Mouse (Mus musculus): Measurements from ENCODE around the gene Sqor.

Gene Sqor

DNA sequence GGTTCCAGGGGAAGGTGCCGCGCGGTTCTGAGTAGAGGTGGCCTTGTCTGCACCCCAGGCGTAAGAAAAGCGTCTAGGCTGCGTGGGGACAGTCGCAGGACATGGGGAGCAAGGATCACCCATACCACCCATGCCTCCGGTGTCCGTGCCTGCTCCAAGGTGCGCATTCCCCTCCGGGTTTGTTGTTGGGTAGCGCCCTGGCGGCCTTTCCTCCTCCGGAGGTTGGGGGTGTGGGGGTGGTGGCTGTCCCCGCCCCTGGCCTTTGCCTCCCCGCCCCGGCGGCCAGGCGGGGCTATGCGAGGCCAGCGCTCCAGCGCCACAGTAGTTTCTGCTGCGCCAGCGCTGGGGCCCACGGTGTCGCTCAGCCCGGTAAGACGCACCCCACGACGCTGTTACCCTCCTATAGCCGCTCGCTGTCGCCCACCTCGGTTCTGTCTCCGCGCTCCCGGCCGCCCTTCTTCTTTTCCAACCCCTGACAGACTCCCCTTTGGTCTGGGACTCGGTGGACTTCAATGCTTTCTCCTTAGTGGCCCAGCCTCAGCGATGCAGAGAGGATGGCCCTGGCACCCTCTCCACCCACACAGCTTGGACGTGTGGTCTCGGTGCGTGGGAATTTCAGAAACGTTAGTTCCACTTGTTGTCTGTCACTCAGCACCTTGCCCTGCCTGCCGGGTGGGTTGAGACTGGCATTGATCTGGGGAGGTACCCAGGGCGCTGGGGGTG lies at the start of gene Sqor:
Sqor (plus strand) TSS at position 167 of the 723 bp plus-strand sequence.
- DNase-seq = peak; percentile 10

DNA sequence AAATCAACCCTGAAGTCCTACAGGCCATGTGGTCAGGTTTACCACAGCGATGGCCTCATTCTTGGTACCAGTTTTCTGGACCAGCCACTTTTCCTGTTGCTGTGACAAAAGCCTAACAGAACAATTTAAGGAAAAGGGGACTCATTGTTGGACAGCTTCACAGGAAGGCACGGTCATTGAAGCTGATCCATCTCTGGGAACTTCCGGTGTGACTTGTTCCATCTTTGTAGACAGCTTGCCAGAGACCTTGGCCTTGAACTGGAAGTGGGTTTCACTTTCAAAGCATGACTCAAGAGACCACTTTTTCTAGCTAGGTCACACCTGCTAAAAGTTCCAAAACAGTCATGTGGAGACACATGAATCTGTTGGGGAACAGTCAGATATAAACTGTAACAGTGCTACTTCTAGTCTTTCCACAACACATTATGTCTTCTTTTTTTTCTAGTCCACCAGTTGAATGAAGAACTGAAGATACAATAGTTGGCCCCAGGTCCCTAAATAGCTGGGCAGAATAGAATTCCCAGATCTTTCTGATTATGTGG lies 48.7 kb upstream of the Sqor start:
- no peak for DNase-seq

DNA sequence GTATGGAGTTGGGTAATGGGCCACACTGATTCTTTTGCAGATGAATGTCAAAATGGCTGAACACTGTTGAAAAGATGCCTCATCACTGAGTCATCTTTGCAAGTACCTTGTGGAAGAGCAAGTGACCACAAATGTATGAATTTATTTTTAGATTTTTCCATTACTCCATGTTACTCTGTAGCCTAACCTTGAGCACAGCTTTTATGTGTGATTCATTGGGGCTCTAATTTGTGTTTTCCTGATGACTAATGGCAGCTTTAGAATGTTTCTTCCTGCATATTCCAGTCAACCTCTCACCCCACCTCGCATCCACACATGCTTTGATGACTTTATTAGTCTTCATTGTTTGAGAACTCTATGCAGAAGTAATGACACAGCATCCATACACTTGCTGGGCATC lies 45.8 kb upstream of the Sqor start:
- no peak for DNase-seq

DNA sequence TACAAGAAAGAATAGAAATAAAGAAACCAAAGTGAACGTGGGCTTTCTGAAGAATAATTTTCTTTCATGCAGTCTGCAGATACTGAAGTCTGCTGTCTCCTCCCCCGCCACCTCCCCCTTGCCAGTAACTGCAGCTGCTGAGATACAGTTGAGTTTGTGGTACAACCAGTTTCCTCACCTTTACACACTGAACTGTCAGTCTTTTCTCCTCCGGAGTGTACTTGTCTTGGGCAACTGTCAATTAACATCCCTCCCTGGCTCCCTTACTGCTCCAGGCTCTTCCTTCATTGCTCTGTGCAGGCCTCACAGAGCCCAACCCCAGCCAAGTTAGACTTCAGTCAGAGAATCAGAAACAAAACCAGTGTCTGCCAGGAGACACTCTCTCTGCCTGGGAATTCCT lies 44.5 kb upstream of the Sqor start:
- no peak for DNase-seq

DNA sequence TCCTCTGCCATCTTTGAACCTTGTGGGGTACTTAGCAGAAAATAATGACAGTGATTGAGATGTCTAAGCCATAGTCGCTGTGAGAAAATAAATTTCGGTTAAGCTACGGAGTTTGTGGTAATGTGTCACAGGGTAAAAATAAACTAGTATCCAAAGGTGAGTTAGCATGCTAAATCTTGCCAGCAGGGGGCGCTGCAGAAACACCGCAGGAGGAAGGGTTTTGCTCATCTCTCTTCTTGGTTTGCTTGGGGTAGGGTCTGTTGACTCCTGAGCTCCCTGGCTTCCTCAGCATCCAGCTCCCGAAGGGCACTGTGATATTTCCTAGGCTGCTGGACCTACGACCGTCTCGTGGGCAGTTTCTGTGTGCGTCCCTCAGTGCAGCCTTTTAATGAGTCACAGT lies 39.4 kb upstream of the Sqor start:
- DNase-seq = peak; percentile 27

DNA sequence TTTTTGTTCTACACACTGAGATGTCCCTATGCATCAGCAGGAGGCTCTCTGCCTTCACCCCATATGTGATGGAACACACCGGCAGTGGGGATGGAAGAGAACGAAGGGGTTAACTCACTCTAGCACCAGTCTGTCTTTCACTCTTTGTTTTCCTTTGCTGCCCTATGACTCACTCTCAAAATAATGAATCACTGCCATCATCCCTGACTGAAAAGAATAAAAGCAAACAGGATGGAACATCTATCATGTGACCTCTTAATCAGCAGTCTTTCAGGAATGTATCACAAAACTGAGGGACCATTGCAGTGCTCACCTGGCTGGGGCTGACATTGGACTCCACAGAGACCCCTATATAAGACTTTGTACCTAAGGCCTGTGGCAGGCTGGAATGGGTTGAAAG lies 33.6 kb upstream of the Sqor start:
- DNase-seq = no peak

DNA sequence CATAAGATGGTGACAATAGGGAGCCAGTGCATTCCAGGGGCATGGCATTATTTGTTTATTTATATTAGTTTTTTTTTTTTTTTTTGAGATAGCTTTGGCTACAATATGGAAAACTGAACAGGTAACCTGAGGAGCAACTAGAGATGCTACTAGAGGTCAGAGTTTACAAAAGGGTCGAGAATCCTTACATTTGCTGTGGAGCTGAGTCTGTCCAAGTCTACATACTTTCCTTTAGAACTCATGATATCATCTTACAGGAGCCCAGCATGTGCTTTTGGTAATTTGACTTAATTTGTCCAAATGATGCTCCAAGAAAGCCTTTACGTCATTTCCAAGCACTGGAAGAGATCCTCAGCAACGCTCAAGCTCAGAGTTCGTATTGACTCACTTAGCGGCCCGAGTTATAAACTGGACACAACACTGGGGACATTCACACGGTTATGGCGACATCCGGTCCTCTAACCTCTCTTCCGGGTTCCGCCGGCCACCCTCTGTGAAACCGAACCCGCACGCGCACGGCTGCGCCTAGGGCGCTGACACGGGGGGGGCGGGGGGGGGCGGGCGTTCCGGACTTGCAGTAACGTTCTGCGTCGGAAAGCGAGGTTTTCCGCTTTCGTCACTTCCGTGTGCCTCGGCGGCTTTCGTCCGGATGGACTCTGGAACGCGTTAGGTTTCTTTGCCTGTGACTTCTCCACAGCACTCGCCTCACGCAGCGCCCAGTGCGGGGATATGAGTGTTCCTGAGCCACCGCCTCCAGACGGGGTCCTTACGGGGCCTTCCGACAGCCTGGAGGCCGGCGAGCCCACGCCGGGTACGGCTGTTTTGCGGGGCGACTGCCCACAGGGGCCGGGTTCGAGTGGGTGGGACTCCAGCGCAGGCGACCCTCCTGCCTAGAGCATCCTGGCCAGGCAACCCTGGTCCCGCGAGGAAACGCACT lies 26.9 kb upstream of the Sqor start, which contains the start of gene Bloc1s6:
Bloc1s6 (plus strand) TSS at position 610 of the 937 bp plus-strand sequence.
- peak; percentile 85 for DNase-seq

DNA sequence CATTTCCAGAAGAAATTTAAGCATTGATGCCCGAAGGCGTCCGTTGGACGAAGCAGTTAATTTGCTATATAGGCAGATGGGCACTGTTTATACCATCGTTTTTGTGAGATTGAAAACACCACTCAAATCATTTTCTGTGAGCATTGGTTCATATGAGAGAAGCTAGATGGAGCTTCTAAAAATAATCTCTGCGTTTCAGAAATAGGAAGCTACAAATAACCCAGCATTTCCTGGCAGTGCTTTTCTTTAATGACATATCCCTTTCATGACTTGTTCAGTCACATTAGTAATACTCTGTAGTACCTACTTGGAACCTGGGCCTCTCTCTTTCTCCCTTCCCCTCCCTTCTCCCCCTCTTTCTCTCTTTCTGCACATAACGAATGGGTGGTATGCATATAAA lies 26.0 kb upstream of the Sqor start:
- no peak for DNase-seq

DNA sequence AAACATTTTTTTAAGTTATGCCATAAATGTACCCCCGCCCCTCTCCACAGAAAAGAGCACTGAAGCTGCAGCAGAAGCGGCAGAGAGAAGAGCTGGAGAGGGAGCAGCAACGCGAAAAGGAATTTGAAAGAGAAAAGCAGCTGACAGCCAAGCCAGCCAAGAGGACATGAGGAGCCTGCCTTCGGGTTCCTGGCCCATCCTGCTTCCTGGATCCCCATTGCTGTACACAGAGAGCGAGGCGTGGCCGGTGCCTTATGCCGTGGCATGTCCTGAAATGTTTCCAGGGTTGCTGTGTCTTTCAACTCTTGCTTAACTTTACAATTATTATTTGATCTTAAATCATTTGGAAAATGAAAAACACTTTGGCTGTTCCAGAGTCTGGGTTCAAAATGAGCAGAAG lies 18.6 kb upstream of the Sqor start:
- DNase-seq = no peak

DNA sequence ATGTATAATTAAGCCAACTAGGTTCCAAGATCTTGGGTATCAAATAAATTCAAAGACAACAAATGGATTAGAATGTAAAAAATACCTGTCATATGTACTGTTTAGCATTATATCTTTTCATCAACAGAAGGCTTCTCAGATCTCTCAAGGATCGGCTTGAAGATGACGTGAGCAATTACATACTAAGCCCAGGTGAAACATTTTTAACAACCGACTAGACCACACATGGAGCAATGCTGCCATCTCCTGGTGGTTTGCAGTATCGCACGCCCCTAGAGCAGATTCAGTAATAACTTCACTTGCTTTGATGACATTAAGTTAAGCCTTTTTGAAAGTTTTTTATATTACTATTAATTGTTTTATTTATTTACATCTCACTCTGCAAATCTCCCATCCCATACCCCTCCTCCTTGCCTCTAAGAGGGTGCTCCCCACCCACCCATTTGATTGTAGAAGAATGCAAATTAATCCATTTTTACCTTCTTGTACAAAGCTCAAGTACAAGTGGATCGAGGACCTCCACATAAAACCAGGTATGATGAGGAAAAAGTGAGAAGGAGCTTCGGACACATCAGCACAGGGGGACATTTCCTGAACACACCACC lies 11.2 kb upstream of the Sqor start:
- DNase-seq = peak; percentile 72

DNA sequence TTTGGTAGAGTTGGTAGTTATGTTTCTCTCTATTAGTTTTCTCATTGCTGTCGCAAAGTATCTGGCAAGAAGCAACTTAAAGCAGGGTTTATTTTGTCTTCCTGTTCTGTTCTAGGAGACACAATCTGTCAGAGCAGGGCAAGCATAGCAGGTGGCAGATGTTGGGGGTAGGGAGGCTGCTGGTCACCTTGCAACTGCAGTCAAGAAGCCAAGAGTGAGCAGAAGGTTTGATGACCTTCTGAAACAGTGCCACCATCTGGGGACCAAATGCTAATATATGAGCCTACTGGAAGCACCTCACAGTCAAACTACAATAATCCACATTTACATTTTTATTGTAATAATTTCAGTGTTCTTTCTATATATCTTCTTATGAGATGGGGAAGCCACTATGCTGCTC lies 5.2 kb upstream of the Sqor start:
- no peak for DNase-seq

DNA sequence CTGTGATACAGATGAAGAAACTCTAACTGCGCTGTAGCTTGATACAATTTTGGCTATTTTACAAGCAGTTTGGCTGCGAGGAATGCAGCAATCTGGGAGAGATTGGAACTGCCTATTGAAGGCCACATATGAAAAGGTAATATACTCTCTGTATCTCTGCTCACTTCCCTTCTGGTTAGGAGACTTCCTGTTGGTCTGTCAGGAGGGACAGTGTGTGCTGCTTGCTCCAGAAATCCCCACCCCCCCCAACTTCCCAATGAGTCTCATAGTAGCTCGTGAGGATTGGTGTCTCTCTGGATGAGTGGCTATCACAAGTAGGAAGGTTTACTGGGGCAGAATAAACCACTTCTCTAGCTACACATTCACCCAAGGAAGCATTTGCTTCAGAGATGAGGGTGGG lies 2.0 kb upstream of the Sqor start:
- no peak for DNase-seq

DNA sequence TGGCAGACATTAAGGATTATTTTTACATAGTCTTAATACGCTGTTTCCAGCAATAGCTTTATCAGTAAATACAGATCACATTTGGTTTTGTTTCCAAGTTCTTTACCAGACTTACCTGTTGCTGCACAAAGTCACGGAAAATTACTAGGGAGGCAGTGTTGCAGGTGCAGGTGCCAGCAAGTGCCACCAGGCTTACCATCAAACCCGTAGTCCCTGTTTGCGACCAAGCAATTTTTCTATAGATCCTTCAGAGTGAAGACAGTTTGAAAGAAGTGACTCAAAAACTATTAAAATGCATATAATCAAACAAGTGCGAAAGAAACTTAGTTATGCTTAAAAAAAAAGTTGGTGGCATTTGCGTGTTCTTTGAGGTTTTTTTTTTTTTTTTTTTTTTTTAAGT lies 511 bp upstream of the Sqor start:
- no peak for DNase-seq

DNA sequence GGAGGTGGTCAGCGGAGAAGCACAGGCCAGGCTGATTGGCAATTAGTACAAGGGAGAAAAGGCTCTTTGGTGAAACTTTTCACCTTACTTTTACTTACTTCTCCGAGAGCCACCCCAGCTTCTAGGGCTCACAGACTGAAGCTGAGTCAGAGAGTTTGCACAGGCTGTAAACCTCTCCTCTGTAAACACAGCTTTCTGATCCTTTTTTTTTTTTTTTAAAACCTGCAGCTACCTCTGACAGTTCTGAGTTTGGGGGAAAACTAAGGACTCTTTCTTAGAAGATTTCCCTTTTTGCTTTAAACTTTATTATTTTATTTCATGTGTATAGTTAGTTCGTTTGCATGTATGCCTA lies 733 bp downstream of the Sqor start:
- DNase-seq = no peak

DNA sequence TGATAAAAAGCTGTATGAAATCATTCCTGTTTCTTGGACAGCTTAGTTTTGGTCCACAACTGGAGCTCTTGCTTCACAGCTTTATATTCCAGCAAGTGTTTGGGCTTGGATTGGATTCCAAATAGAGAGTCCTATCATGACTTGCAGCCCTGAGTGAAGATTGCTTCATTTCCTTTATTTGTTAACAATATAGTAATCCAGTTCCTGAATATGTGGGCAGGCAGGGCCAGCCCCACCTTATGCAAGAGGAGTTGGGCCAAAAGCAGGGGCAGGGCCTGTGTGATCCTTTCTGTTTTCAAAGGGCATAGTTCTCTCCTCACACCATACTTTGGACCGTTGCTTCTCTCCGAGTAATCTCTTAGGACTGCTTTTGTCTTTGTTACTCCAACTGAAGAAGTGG lies 6.0 kb downstream of the Sqor start:
- no peak for DNase-seq

DNA sequence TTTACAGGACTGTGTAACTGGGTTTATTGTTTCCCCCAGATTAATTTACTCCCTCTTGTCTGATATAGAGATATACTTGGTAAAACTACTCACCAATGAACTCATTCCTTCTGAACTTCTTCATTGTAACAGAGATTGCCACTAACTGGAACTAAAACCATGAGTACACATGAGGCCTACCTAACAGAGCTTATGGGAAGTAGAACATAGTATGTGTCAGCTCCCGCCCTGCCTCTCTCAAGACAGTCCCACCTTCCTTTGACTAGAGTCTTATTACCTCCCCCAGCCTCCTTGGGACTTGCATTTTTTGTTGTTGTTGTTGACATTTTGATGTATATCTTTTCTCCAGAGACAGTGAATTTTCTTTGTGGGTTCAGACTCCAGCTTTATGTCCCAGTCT lies 7.9 kb downstream of the Sqor start:
- no peak for DNase-seq

DNA sequence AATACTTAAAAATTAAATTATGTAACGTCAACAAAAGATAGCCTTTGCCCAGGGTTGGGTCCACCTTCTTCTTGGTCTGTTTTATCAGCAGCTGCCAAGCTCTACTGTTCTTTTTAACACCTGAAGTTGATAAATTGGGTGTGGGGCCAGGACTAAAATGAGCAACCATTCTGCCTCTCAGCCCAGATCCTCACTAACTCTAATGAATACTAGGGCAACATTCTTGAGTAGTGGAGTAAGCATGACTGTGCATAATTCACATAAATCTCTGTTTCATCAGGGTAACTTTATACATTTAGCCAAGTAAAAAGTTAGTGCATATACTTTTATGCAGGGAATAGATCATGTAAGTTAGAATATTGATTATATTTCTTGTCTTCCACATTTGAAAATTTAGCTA lies 10.5 kb downstream of the Sqor start:
- no peak for DNase-seq

DNA sequence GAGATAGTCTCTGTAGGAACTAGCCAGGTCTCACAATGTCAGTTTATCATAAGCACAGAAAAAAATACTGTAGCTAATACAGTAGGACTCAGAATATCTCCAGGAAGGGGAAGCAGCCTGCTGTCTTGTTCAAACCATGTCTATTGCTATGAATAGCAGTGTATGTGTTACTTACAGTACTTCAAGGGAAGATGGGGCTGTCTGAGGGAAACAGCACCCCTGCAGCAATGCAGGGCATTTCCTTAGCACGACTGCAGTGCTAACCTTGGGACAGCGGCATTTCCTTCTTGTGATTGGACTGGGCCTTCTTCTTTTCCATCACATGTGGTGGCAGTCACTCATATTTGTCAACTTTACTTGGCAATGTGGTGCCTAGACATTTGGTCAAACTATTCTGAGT lies 11.8 kb downstream of the Sqor start:
- no peak for DNase-seq

DNA sequence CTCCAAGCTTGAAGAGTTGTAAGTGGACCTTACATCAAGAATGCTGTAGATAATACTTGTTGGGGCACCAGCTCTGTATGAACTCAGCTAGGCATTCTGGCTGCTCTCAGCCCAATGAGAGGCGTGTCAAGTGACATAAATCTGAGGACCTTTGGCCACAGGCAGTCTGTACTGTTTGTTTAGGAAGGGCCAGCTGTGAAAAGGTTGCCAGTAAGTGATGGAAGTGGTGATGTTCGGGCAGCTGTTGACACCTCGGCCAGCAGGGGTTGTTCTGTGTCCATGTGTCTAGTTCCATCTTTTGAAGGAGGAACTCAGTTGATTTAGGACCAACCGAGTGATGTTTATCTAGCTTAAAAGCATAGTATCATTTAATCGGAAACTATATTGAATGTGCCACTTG lies 14.9 kb downstream of the Sqor start:
- DNase-seq = no peak

DNA sequence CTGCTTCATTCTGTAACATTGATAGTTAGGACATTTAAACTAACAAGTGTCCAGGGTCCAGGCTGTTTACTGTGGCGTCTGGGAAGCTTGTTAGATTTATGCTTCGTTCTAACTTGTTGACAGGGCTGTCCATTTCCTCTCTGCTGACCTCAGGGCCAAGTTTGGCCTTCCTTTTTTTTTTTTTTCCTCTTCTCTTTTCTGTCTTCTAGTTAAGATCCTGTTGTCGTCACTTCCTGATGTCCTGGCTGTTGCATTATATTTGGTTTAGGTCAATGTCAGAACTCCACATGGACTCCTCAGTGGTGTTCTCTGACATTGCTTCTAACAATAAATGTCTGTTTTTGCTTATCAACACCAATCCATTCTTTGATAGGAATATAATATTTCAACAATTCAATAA lies 15.4 kb downstream of the Sqor start:
- no peak for DNase-seq

DNA sequence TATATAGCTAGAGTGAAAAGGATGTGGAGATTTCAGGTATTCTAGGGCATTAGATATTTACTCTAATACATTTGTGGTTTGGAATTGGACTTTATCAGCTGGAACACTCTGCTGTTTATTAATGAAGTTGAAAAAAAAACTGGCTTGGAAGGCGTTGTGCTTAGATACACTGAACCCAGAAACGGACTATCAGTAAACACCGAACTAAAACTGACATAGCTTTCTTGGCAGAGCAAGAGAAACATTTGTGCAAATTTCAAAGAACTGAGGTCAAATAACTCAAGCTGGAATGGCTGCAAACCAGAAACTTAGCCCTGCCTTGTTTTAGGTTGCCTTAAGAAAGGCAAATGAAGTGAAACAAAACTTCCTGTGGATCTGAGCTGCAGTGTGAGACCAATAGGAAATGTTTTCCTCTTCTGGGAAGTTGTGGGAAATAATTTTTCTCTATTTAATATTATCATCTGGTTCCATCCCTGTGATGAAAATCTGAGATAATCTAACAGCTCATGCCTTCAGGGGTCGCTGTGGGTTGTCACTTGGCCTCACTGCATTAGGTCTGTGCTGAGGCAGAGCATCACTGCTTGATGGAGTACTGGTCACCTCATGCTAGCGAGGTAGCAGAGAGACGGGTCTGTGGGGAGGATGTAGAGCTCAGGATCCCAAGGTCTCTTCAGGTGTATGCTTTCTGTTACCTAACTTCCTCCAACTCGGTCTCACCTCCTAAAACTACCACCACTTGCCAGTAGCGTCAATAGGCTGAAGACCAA lies 16.7 kb downstream of the Sqor start:
- no peak for DNase-seq

DNA sequence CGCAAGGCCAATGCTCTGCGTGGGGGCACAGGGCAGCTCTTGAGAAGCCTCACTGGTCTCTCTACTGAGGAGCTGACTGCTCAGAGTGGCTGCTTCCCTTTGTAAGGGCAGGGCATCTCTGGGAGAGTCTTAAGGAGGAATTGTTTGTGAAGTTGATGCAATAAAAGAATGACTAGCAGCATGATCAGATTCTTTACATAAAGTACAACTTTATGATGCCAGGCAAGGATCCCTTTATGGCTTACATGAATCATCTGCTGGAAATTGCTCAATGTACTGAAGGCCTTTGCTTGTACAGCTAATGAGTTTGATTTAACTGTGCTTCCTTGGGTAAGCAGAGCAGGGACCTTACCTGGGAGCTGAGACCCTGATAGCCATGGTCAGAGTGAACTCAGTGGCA lies 18.7 kb downstream of the Sqor start:
- DNase-seq = no peak

DNA sequence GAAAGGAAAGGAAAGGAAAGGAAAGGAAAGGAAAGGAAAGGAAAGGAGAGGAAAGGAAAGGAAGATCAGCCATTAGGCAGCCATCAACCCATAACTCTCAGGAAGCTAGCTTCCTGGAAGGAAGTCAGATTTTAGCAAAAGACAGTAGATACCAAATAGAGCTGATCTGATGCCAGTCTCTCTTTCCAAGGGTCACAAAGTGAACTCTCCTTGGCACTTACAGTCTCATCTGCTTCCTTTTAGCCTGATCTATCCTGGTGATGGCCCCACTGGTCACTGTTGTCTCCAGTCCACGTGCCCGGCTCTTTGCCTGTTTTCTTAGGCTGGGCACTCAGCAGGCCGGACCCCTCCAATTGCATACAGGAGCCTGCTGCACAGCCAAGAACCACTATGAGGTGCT lies 19.7 kb downstream of the Sqor start:
- DNase-seq = no peak
